Mouse (Mus musculus) heart, embryonic 13.5 days (tissue): Measurements from ENCODE around the gene Ssbp4. TPM values are rescaled to one million over a fixed set of nuclear protein-coding genes. Genes with fewer than 3 reads are reported as not detected.

Source experiments
- ATAC-seq: fragments of 200-750 bp; cut with Nextera tagmentation; 2 replicates; pipeline ENCODE4 v1.8.0; 2017; ENCODE audit warnings: moderate TSS enrichment; ENCODE audit not compliant: insufficient number of reproducible peaks, low FRiP score, low TSS enrichment; ENCODE audit errors: extremely low read depth
- H3K27ac ChIP-seq: fragments of 300-500 bp; sonication (generic); replicated peaks from 2 replicates; pipeline ENCODE4 v1.5.1; 2015; ENCODE audit warnings: moderate library complexity, mild to moderate bottlenecking, inconsistent platforms
- H3K27me3 ChIP-seq: fragments of 300-500 bp; sonication (generic); replicated peaks from 2 replicates; pipeline ENCODE4 v1.6.1; 2015; ENCODE audit warnings: mild to moderate bottlenecking, inconsistent platforms
- H3K36me3 ChIP-seq: fragments of 300-500 bp; sonication (generic); 2 replicates; pipeline ENCODE4 v1.6.1; 2015; ENCODE audit warnings: mild to moderate bottlenecking, inconsistent platforms
- H3K4me1 ChIP-seq: fragments of 300-500 bp; sonication (generic); 2 replicates; pipeline ENCODE4 v1.6.1; 2015; ENCODE audit warnings: inconsistent platforms
- H3K4me2 ChIP-seq: fragments of 300-500 bp; sonication (generic); 2 replicates; pipeline ENCODE4 v1.6.1; 2015; ENCODE audit warnings: inconsistent platforms, mild to moderate bottlenecking, moderate library complexity
- H3K4me3 ChIP-seq: fragments of 300-500 bp; sonication (generic); 2 replicates; pipeline ENCODE4 v1.5.1; 2015; ENCODE audit warnings: moderate library complexity, mild to moderate bottlenecking, inconsistent platforms
- H3K9ac ChIP-seq: fragments of 300-500 bp; sonication (generic); 2 replicates; pipeline ENCODE4 v1.6.1; 2015; ENCODE audit warnings: inconsistent platforms, mild to moderate bottlenecking, moderate library complexity
- H3K9me3 ChIP-seq: fragments of 300-500 bp; sonication (generic); 2 replicates; pipeline ENCODE4 v1.6.1; 2016; ENCODE audit warnings: inconsistent platforms
- WGBS: fragments of 180-500 bp; shearing (Covaris S2); methylation state at CpG from one replicate; pipeline ENCODE4 v1.1.7; 2015; ENCODE audit warnings: mixed read lengths; 5-methylcytosine and 5-hydroxymethylcytosine counted together
- polyA plus RNA-seq: library from polyadenylated mRNA; unstranded; fragments of >200 nt; fragmentation: Nextera tagmentation; extraction: Ambion mirVana; gene quantifications from 2 replicates; pipeline ENCODE4 v1.2.1, GENCODE M21; 2015

Gene Ssbp4
- polyA plus RNA-seq, 1 experiment from 2014 or later = 63.3 TPM

GRCm38 (mm10) chr8:70631436-70631835 lies 22.8 kb upstream of the Ssbp4 start:
- H3K4me1 ChIP-seq = peaks cover 54% of the 10 kb centered on the region
- ATAC-seq = no peak
- H3K4me2 ChIP-seq = peak overlapping the region; percentile 73
- H3K9me3 ChIP-seq = no peaks in the 10 kb centered on the region
- H3K27me3 ChIP-seq = peaks cover 14% of the 10 kb centered on the region
- peak overlapping the region; percentile 79 for H3K9ac ChIP-seq
- H3K4me3 ChIP-seq = peak overlapping the region; percentile 55
- H3K36me3 ChIP-seq = no peaks in the 10 kb centered on the region
- peak overlapping the region; percentile 67; the same call in 1 of the 2 replicates for H3K27ac ChIP-seq
- WGBS = 20% methylated on average over 17 of the region's 24 CpGs

- peaks cover 14% of the 10 kb centered on the region for H3K27me3 ChIP-seq
- 13% methylated on average over 22 of the region's 22 CpGs for WGBS
- H3K27ac ChIP-seq = peak overlapping the region; percentile 67
- no peaks in the 10 kb centered on the region for H3K36me3 ChIP-seq
- ATAC-seq = no peak
- H3K9ac ChIP-seq = peak overlapping the region; percentile 79
- H3K9me3 ChIP-seq = no peaks in the 10 kb centered on the region
- H3K4me1 ChIP-seq = peaks cover 54% of the 10 kb centered on the region
- peak overlapping the region; percentile 55 for H3K4me3 ChIP-seq
- H3K4me2 ChIP-seq = peak overlapping the region; percentile 73
Measured at GRCm38 (mm10) chr8:70630532-70631381, 22.1 kb upstream of the Ssbp4 start.

- H3K36me3 ChIP-seq = no peaks in the 10 kb centered on the region
- H3K27me3 ChIP-seq = peaks cover 14% of the 10 kb centered on the region
- peak overlapping the region; percentile 55 for H3K4me3 ChIP-seq
- H3K4me2 ChIP-seq = peak overlapping the region; percentile 73
- H3K27ac ChIP-seq = peak overlapping the region; percentile 67
- ATAC-seq = peak; percentile 77
- peaks cover 49% of the 10 kb centered on the region for H3K4me1 ChIP-seq
- H3K9ac ChIP-seq = peak overlapping the region; percentile 79
- H3K9me3 ChIP-seq = no peaks in the 10 kb centered on the region
- WGBS = 2% methylated on average over 60 of the region's 60 CpGs
Measured at GRCm38 (mm10) chr8:70629574-70630531, 21.2 kb upstream of the Ssbp4 start.

GRCm38 (mm10) chr8:70628986-70629490 lies 20.4 kb upstream of the Ssbp4 start:
- 56% methylated on average over 7 of the region's 7 CpGs for WGBS
- peaks cover 14% of the 10 kb centered on the region for H3K27me3 ChIP-seq
- no peak for ATAC-seq
- H3K9me3 ChIP-seq = no peaks in the 10 kb centered on the region
- H3K4me1 ChIP-seq = peaks cover 42% of the 10 kb centered on the region
- H3K4me2 ChIP-seq = peak overlapping the region; percentile 73
- H3K9ac ChIP-seq = peak overlapping the region; percentile 77
- no peaks in the 10 kb centered on the region for H3K36me3 ChIP-seq
- H3K27ac ChIP-seq = peak overlapping the region; percentile 63
- peak overlapping the region; percentile 55 for H3K4me3 ChIP-seq

GRCm38 (mm10) chr8:70627041-70627440 lies 18.4 kb upstream of the Ssbp4 start:
- WGBS = 82% methylated on average over 5 of the region's 5 CpGs
- peaks cover 30% of the 10 kb centered on the region for H3K4me1 ChIP-seq
- no peak overlapping the region for H3K9ac ChIP-seq
- peaks cover 20% of the 10 kb centered on the region for H3K27me3 ChIP-seq
- ATAC-seq = no peak
- no peaks in the 10 kb centered on the region for H3K36me3 ChIP-seq
- H3K27ac ChIP-seq = no peak overlapping the region
- H3K4me3 ChIP-seq = no peak overlapping the region
- H3K4me2 ChIP-seq = no peak overlapping the region
- H3K9me3 ChIP-seq = no peaks in the 10 kb centered on the region

GRCm38 (mm10) chr8:70625104-70625503 lies 16.4 kb upstream of the Ssbp4 start:
- no peaks in the 10 kb centered on the region for H3K9me3 ChIP-seq
- no peaks in the 10 kb centered on the region for H3K36me3 ChIP-seq
- H3K4me1 ChIP-seq = peaks cover 14% of the 10 kb centered on the region
- H3K27ac ChIP-seq = no peak overlapping the region
- no peak for ATAC-seq
- no peak overlapping the region for H3K4me3 ChIP-seq
- peaks cover 28% of the 10 kb centered on the region for H3K27me3 ChIP-seq
- peak overlapping the region; percentile 24 for H3K4me2 ChIP-seq
- H3K9ac ChIP-seq = no peak overlapping the region
- WGBS = 17% methylated on average over 5 of the region's 5 CpGs

GRCm38 (mm10) chr8:70622220-70622619 lies 13.5 kb upstream of the Ssbp4 start:
- Histone ChIP-seq H3K9me3 (no peaks in the 10 kb centered on the region), H3K27ac (no peak overlapping the region), H3K4me3 (no peak overlapping the region), H3K27me3 (peaks cover 28% of the 10 kb centered on the region), H3K36me3 (no peaks in the 10 kb centered on the region), H3K4me2 (no peak overlapping the region), H3K9ac (no peak overlapping the region), H3K4me1 (peaks cover 9% of the 10 kb centered on the region; the same call in 1 of the 2 replicates)
- ATAC-seq = no peak
- WGBS = 35% methylated on average over 3 of the region's 3 CpGs

- H3K9ac ChIP-seq = no peak overlapping the region
- WGBS = 29% methylated on average over 9 of the region's 9 CpGs
- peak; percentile 68; the same call in 1 of the 2 replicates for ATAC-seq
- H3K4me1 ChIP-seq = peaks cover 9% of the 10 kb centered on the region; the same call in 1 of the 2 replicates
- 0 out of 2 replicates have a peak overlapping the region, but pooled peaks have one; percentile 17 for H3K4me2 ChIP-seq
- no peak overlapping the region for H3K27ac ChIP-seq
- no peak overlapping the region for H3K4me3 ChIP-seq
- H3K36me3 ChIP-seq = no peaks in the 10 kb centered on the region
- no peaks in the 10 kb centered on the region for H3K9me3 ChIP-seq
- H3K27me3 ChIP-seq = peaks cover 28% of the 10 kb centered on the region
Measured at GRCm38 (mm10) chr8:70618888-70619334, 10.2 kb upstream of the Ssbp4 start.

GRCm38 (mm10) chr8:70617985-70618384 lies 9.3 kb upstream of the Ssbp4 start:
- H3K27ac ChIP-seq = no peak overlapping the region
- ATAC-seq = no peak
- peaks cover 25% of the 10 kb centered on the region for H3K27me3 ChIP-seq
- no peak overlapping the region for H3K4me2 ChIP-seq
- peak overlapping the region; percentile 30; the same call in 1 of the 2 replicates for H3K9ac ChIP-seq
- H3K4me1 ChIP-seq = peaks cover 9% of the 10 kb centered on the region; the same call in 1 of the 2 replicates
- H3K4me3 ChIP-seq = 0 out of 2 replicates have a peak overlapping the region, but pooled peaks have one; percentile 1
- WGBS = 69% methylated on average over 11 of the region's 11 CpGs
- H3K9me3 ChIP-seq = no peaks in the 10 kb centered on the region
- no peaks in the 10 kb centered on the region for H3K36me3 ChIP-seq

- Histone ChIP-seq H3K9ac (no peak overlapping the region), H3K36me3 (no peaks in the 10 kb centered on the region), H3K9me3 (no peaks in the 10 kb centered on the region), H3K4me2 (no peak overlapping the region), H3K27me3 (peaks cover 15% of the 10 kb centered on the region), H3K27ac (no peak overlapping the region), H3K4me3 (no peak overlapping the region), H3K4me1 (peaks cover 11% of the 10 kb centered on the region)
- no peak for ATAC-seq
- 53% methylated on average over 11 of the region's 11 CpGs for WGBS
Measured at GRCm38 (mm10) chr8:70616645-70617044, 8.0 kb upstream of the Ssbp4 start.

- no peaks in the 10 kb centered on the region for H3K36me3 ChIP-seq
- no peak within 1 kb of the TSS for H3K9ac ChIP-seq
- H3K27me3 ChIP-seq = peaks cover 8% of the 10 kb centered on the region
- no peak within 1 kb of the TSS for H3K27ac ChIP-seq
- 73% methylated on average over 3 of the region's 3 CpGs for WGBS
- H3K9me3 ChIP-seq = no peaks in the 10 kb centered on the region
- H3K4me1 ChIP-seq = peaks cover 11% of the 10 kb centered on the region
- H3K4me2 ChIP-seq = no peak within 1 kb of the TSS
- H3K4me3 ChIP-seq = no peak within 1 kb of the TSS
- no peak for ATAC-seq
Measured at GRCm38 (mm10) chr8:70615894-70616293, 7.2 kb upstream of the Ssbp4 start, which contains the start of gene Lrrc25. Gene Lrrc25, plus strand, starts transcription at chr8:70616155.
